In the genomic region with DNA sequence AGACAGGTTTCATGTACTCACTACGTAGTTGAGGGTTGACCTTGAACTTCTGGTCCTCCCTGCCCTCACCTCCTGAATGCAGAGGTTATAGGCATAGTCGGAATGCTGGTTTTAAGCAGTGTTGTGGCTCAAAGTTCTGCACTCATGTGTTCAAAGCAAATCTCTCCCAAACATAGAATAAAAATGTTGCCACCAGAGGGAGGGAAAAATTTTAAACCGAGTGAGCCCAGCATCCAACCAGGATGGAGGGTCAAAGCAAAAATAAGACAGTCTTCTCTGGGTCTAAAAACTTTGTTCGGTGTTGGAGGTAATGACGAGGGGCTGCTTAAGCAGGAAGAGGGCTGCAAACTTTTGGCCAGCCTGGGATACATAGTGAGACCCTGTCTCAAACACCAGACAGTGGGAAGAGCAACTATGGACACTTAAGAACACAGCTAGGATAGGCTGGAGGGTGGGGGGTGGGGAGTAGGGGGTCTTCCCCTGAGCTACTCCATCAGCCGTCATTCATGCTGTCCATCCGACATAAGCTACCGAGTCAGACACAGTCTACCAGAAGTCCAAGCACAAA, we compare ENCODE assay signal across 9 mouse cellular contexts. TPM values are rescaled to one million over a fixed set of nuclear protein-coding genes. Genes with fewer than 3 reads are reported as not detected.
DNase-seq lines count a peak whose midpoint lies in the region; ATAC-seq and TF ChIP-seq lines count a peak whose summit lies in the region.
"Had no signal": no experiment of that assay in that cellular context is flagged by ENCODE, and none has a peak within 500 bp of the region (broad histone marks: within the 10 kb centered on the region; RNA-seq: fewer than 3 reads in every experiment).

No protein-coding gene starts in this region.

- H3K79me2 ChIP-seq in myocyte (ENCODE audit: control insufficient read depth, insufficient read depth): peaks cover 34% of the 10 kb centered on the region

- TF ChIP-seq CTCF in layer of hippocampus, adult 2 months (conservative IDR thresholded peaks at IDR 0.05): peak; percentile 50
- 0 out of 2 replicates have a peak, but pooled peaks have one; percentile 14 for TF ChIP-seq CTCF in hindbrain, postnatal 0 days (IDR thresholded peaks at IDR 0.05; ENCODE audit: low read depth)

- H3K27me3 ChIP-seq in hindbrain, postnatal 0 days (ENCODE audit: insufficient read depth, low read length): no peaks in the 10 kb centered on the region
- peaks cover 9% of the 10 kb centered on the region for H3K27me3 ChIP-seq in myocyte (ENCODE audit: control insufficient read depth, insufficient read depth, insufficient read length)

- H3K4me3 ChIP-seq in layer of hippocampus, adult 2 months: peak overlapping the region; percentile 91
- H3K4me3 ChIP-seq in hindbrain, postnatal 0 days (ENCODE audit: low read length): peak overlapping the region; percentile 80
- peak overlapping the region; percentile 57 for H3K4me3 ChIP-seq in myocyte

- no peaks in the 10 kb centered on the region for H3K36me3 ChIP-seq in hindbrain, postnatal 0 days (ENCODE audit: insufficient read depth, low read length)
- H3K36me3 ChIP-seq in myocyte (ENCODE audit: control insufficient read depth, insufficient read depth): no peaks in the 10 kb centered on the region

- DNase-seq in layer of hippocampus, adult 2 months (ENCODE audit: low spot score in 2 of 2): no peak
- no peak for DNase-seq in layer of hippocampus, postnatal 10 days (ENCODE audit: low spot score in 2 of 2)
- DNase-seq in hindbrain, postnatal 0 days (ENCODE audit: low spot score): no peak
- no peak for DNase-seq in frontal cortex, postnatal 25 days (ENCODE audit: low spot score in 2 of 2)
- DNase-seq in cerebellum, adult 11-12 months: no peak
- no peak for DNase-seq in thymus, postnatal 4 days

- peak overlapping the region; percentile 57 for H3K9ac ChIP-seq in hindbrain, postnatal 0 days (replicated peaks; ENCODE audit: low read length)

- peak overlapping the region; percentile 16 for H3ac ChIP-seq in myocyte (ENCODE audit: control insufficient read depth, insufficient read length)

- no peak for TF ChIP-seq POLR2A in myocyte (IDR thresholded peaks at IDR 0.05; ENCODE audit: insufficient read length, low read depth)

- ATAC-seq in common myeloid progenitor, adult 5-6 weeks (replicated peaks; ENCODE audit: low read depth, poor library complexity, severe bottlenecking): peak; percentile 11; the same call in 1 of the 2 replicates
- ATAC-seq in hindbrain, postnatal 0 days: peak; percentile 77

- WGBS in hindbrain, postnatal 0 days: 43% methylated on average over 8 of the region's 8 CpGs

- H3K27ac ChIP-seq in layer of hippocampus, adult 2 months: peak overlapping the region; percentile 73
- no peak overlapping the region for H3K27ac ChIP-seq in hindbrain, postnatal 0 days

- H3K4me1 ChIP-seq in hindbrain, postnatal 0 days (ENCODE audit: insufficient read depth, low read length): peaks cover 8% of the 10 kb centered on the region; the same call in 1 of the 2 replicates

- peak overlapping the region; percentile 71 for H3K4me2 ChIP-seq in hindbrain, postnatal 0 days (ENCODE audit: low read depth, low read length)
- peak overlapping the region; percentile 76 for H3K4me2 ChIP-seq in myocyte (ENCODE audit: low read depth)

- H3K9me3 ChIP-seq in hindbrain, postnatal 0 days (ENCODE audit: low read length): no peaks in the 10 kb centered on the region

TF ChIP-seq in myocyte, 11 proteins besides CTCF, POLR2A, EP300 and RAD21:
- no peak for TF ChIP-seq REST (IDR thresholded peaks at IDR 0.05; ENCODE audit: insufficient read depth, insufficient read length)
- no peak for TF ChIP-seq MYOD1 (IDR thresholded peaks at IDR 0.05; ENCODE audit: control insufficient read depth in 1 of 3, insufficient read length in 2 of 3, low read depth in 2 of 3)
- no peak for TF ChIP-seq E2F4 (IDR thresholded peaks at IDR 0.05; ENCODE audit: insufficient read depth)
- TF ChIP-seq TCF3 (IDR thresholded peaks at IDR 0.05; ENCODE audit: insufficient read length, low read depth): no peak
- TF ChIP-seq CEBPB (IDR thresholded peaks at IDR 0.05; ENCODE audit: insufficient read depth, poor library complexity, severe bottlenecking): no peak
- no peak for TF ChIP-seq SRF (IDR thresholded peaks at IDR 0.05; ENCODE audit: control insufficient read depth, insufficient read length, low read depth)
- no peak for TF ChIP-seq POLR2AphosphoS2 (IDR thresholded peaks at IDR 0.05; ENCODE audit: insufficient read length, low read depth)
- TF ChIP-seq MYOG (IDR thresholded peaks at IDR 0.05; ENCODE audit: control insufficient read depth in 1 of 3, insufficient read depth in 1 of 3, insufficient read length in 2 of 3, low read depth in 2 of 3): no peak
- no peak for TF ChIP-seq MAX (IDR thresholded peaks at IDR 0.05; ENCODE audit: low read depth)
- TF ChIP-seq USF1 (IDR thresholded peaks at IDR 0.05; ENCODE audit: low read depth): no peak
- TF ChIP-seq TCF12 (IDR thresholded peaks at IDR 0.05; ENCODE audit: insufficient read depth, poor library complexity, severe bottlenecking): no peak

RNA-seq across cellular contexts. Expression of gene Smyd5, which starts 0.4 kb away (rescaled TPM):
- 10 to 100 TPM; 45.4 to 46.0 TPM for total RNA-seq in layer of hippocampus, adult 2 months (2021)
- total RNA-seq in layer of hippocampus, postnatal 10 days (2021): 10 to 100 TPM; 42.2 to 44.1 TPM
- total RNA-seq in common myeloid progenitor, adult 5-6 weeks (2017): 46.2 and 47.0 TPM in 2 replicates
- total RNA-seq in hindbrain, postnatal 0 days (2014; rRNA removed): 68.0 and 69.1 TPM in 2 replicates
- polyA plus RNA-seq in hindbrain, postnatal 0 days (2015; fragmentation: Nextera tagmentation; extraction: Ambion mirVana): 57.2 and 59.7 TPM in 2 replicates
- 34.6 TPM for polyA plus RNA-seq in myocyte (2012; fragmentation: generic; extraction: Trizol)

RNA-seq across cellular contexts. Expression of gene Noto, which starts 7.7 kb away (rescaled TPM):
- not detected for total RNA-seq in layer of hippocampus, adult 2 months (2021)
- total RNA-seq in layer of hippocampus, postnatal 10 days (2021): not detected
- not detected in 2 replicates for total RNA-seq in common myeloid progenitor, adult 5-6 weeks (2017)
- not detected in 2 replicates for total RNA-seq in hindbrain, postnatal 0 days (2014; rRNA removed)
- polyA plus RNA-seq in hindbrain, postnatal 0 days (2015; fragmentation: Nextera tagmentation; extraction: Ambion mirVana): not detected in 2 replicates
- polyA plus RNA-seq in myocyte (2012; fragmentation: generic; extraction: Trizol): not detected
- total RNA-seq: adrenal gland, postnatal 10 days had no signal

RNA-seq across cellular contexts. Expression of gene Cct7, which starts 20.0 kb away (rescaled TPM):
- total RNA-seq in layer of hippocampus, adult 2 months (2021): 100 to 1,000 TPM; 212 to 216 TPM
- 100 to 1,000 TPM; 240 to 245 TPM for total RNA-seq in layer of hippocampus, postnatal 10 days (2021)
- 289 and 292 TPM in 2 replicates for total RNA-seq in common myeloid progenitor, adult 5-6 weeks (2017)
- 169 and 174 TPM in 2 replicates for total RNA-seq in hindbrain, postnatal 0 days (2014; rRNA removed)
- 463 and 487 TPM in 2 replicates for polyA plus RNA-seq in hindbrain, postnatal 0 days (2015; fragmentation: Nextera tagmentation; extraction: Ambion mirVana)
- polyA plus RNA-seq in myocyte (2012; fragmentation: generic; extraction: Trizol): 334 TPM

RNA-seq across cellular contexts. Expression of gene Pradc1, which starts 20.4 kb away (rescaled TPM):
- 10 to 100 TPM; 13.1 to 18.2 TPM for total RNA-seq in layer of hippocampus, adult 2 months (2021)
- 10 to 100 TPM; 13.7 to 15.6 TPM for total RNA-seq in layer of hippocampus, postnatal 10 days (2021)
- total RNA-seq in common myeloid progenitor, adult 5-6 weeks (2017): 7.7 and 20.2 TPM in 2 replicates
- total RNA-seq in hindbrain, postnatal 0 days (2014; rRNA removed): 21.1 and 24.7 TPM in 2 replicates
- polyA plus RNA-seq in hindbrain, postnatal 0 days (2015; fragmentation: Nextera tagmentation; extraction: Ambion mirVana): 31.5 and 35.2 TPM in 2 replicates
- polyA plus RNA-seq in myocyte (2012; fragmentation: generic; extraction: Trizol): 17.6 TPM

RNA-seq across cellular contexts. Expression of gene Rab11fip5, which starts 56.9 kb away (rescaled TPM):
- 10 to 100 TPM; 55.1 to 58.2 TPM for total RNA-seq in layer of hippocampus, adult 2 months (2021)
- 10 to 100 TPM; 50.3 to 52.9 TPM for total RNA-seq in layer of hippocampus, postnatal 10 days (2021)
- 5.9 and 6.3 TPM in 2 replicates for total RNA-seq in common myeloid progenitor, adult 5-6 weeks (2017)
- 62.6 and 66.5 TPM in 2 replicates for total RNA-seq in hindbrain, postnatal 0 days (2014; rRNA removed)
- 23.4 and 26.7 TPM in 2 replicates for polyA plus RNA-seq in hindbrain, postnatal 0 days (2015; fragmentation: Nextera tagmentation; extraction: Ambion mirVana)
- 24.8 TPM for polyA plus RNA-seq in myocyte (2012; fragmentation: generic; extraction: Trizol)
